Mouse (Mus musculus): Measurements from ENCODE around the gene Mettl25.

DNA sequence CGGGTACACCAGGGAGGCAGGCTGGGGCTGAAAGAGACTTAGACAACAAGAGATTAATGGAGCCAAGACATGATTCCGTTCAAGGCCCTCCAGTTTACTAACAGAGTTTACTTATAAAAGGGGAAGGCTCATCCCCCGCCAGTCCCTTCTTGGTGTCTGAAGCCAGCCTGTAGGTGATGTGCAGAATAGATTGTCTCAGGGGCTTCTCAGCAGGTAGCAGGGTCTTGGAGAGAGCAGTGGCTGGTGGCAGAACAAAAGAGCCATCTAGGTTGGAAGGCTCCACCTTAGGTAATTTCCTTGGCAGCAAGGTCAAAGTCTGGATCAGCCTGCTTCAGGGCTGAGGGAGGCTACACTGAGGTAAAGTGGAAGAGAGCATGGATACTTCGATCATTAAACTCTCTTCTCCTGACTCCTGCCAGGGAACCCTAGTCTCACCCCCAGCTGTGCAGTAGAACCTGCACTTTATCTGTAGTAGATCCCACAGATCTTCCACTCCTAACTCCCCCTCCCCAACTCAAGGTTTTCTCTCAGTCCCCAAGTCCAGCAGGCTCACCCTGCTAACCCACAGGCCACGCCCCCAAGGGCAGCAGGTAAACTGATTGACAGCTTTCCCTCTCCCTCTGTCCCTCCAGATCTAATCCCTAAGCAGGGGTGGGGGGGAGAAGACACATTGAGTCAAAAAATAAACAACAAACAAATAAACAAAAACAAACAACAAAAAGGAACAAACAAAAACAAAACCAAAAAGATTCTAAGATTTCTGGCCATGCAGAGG is 87.2 kb downstream of the Mettl25 start:
- TF ChIP-seq CTCF (IDR thresholded peaks at IDR 0.05; ENCODE audit: insufficient read depth, low read length), result no peak
- TF ChIP-seq POLR2A (IDR thresholded peaks at IDR 0.05; ENCODE audit: borderline replicate concordance, extremely low read depth, low read depth, low read length), result no peak
